Mouse (Mus musculus): ENCODE data around the gene Pth. TPM values are rescaled to one million over a fixed set of nuclear protein-coding genes. Genes with fewer than 3 reads are reported as not detected.

Gene Pth
- polyA plus RNA-seq (2014; fragmentation: Illumina TruSeq; extraction: RNeasy Lipid Tissue Mini Kit (QIAGEN cat#74804); ENCODE audit: low read depth, low replicate concordance), result not detected

GRCm38 (mm10) chr7:113388470-113388869 lies at the start of gene Pth:
Pth (minus strand) TSS chr7:113388570.

DNA sequence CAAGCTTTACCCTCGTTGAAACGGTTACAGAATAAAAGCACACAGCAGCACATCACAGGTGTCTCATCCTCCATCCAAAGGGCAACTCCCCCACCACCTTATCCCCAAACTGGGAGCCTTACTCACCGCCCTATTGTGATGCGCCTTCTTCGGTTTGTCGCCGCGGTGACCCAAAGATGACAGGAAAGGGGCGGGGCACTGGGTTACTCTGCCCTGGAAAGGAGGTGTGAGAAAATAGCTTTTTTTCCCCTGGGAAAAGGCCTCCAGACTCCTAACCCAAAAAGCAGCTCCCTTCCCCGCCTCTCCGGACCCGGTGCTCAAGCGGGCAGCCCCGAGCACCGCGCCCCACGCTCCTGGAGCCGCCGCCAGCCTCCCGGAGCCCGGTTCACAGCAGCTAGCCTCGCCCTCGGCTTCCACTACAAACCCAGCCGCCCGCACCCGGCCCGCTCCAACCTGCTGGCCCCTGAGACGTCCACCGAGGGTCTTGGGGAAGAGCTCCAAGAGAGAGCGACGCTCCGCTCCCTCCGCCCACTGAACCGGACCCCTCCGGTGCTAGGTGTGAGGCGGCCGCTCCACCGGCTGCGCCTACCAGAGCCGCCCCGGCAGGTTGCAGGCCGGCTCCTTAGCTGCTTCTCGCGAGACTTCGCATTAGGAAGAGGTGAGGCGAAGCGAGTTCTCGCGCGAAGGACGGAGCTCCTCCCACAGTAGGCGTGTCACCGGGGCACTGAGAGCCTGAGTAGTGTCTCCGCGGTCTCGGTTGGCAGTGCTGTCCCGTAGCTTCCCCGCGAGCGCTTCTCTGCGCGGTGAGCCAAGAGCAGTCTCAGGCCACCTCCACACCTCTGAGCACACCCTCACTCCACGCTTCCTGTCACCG lies 19.4 kb downstream of the Pth start, which contains the start of gene Btbd10:
TSS of gene Btbd10 (minus strand) at position 647 of the 874 bp plus-strand sequence.

Other genes starting within 250 kb of the Pth start
- gene Arntl, start 181.1 kb downstream of the Pth start, polyA plus RNA-seq (2014; fragmentation: Illumina TruSeq; extraction: RNeasy Lipid Tissue Mini Kit (QIAGEN cat#74804); ENCODE audit: low read depth, low replicate concordance), result 28.3 TPM
- gene Btbd10, start 19.2 kb downstream of the Pth start, polyA plus RNA-seq (2014; fragmentation: Illumina TruSeq; extraction: RNeasy Lipid Tissue Mini Kit (QIAGEN cat#74804); ENCODE audit: low read depth, low replicate concordance), result 13.9 TPM
- gene Far1, start 125.3 kb upstream of the Pth start, polyA plus RNA-seq (2014; fragmentation: Illumina TruSeq; extraction: RNeasy Lipid Tissue Mini Kit (QIAGEN cat#74804); ENCODE audit: low read depth, low replicate concordance), result 20.2 TPM

All from heart, adult 10 weeks (tissue).